29 mouse cellular contexts compared by ENCODE assay signal in the genomic region with DNA sequence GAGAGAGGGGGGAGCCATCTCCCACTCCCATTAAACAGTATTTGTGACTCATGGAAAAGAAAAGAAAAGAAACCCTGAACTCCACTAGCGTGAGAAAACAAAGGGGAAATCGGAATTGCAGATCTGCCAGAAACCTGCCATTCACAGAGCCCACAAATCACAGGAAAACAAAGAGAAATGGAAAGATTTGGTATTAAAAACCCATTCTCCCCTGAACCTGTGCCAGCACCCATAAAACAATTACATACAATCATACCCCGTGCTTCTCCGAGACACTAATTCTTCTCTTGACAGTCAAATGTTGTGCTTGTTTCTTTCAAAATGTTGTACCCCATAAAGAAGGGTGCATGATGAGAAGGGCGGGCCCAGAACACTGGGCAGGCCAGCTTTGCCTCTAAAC.
DNase-seq lines count a peak whose midpoint lies in the region; ATAC-seq lines count a peak whose summit lies in the region.
"Had no signal": no experiment of that assay in that cellular context is flagged by ENCODE, and none has a peak within 500 bp of the region (broad histone marks: within the 10 kb centered on the region; RNA-seq: fewer than 3 reads in every experiment).

No protein-coding gene starts in this region.

- no peak for DNase-seq in embryonic facial prominence, embryonic 10.5 days (ENCODE audit: low spot score)
- no peak for DNase-seq in kidney, adult 8-10 months
- no peak for DNase-seq in limb, embryonic 10.5 days (ENCODE audit: low spot score)
- DNase-seq in embryo, embryonic 10 days (ENCODE audit: low spot score), result no peak
- DNase-seq: adrenal gland, adult 8-10 months; cerebellum, adult 8-10 months; cerebellum, postnatal 25 days; gastrocnemius, postnatal 36 days; heart, adult 2 months; heart, postnatal 10 days; kidney, adult 11 months; lung, postnatal 36 days; right cerebral cortex, adult 18-20 months; spleen, adult 18-20 months; thymus, postnatal 14 days had no signal

- peaks cover 25% of the 10 kb centered on the region for H3K4me1 ChIP-seq in embryonic facial prominence, embryonic 13.5 days
- peaks cover 16% of the 10 kb centered on the region for H3K4me1 ChIP-seq in embryonic facial prominence, embryonic 10.5 days
- H3K4me1 ChIP-seq in kidney, embryonic 14.5 days (ENCODE audit: control insufficient read depth, insufficient read depth, low read length), result peaks cover 47% of the 10 kb centered on the region
- peaks cover 19% of the 10 kb centered on the region for H3K4me1 ChIP-seq in limb, embryonic 13.5 days
- H3K4me1 ChIP-seq in limb, embryonic 10.5 days, result peaks cover 23% of the 10 kb centered on the region
- H3K4me1 ChIP-seq: heart, embryonic 12.5 days had no signal

- H3K9me3 ChIP-seq in embryonic facial prominence, embryonic 13.5 days, result no peaks in the 10 kb centered on the region
- H3K9me3 ChIP-seq in embryonic facial prominence, embryonic 10.5 days, result no peaks in the 10 kb centered on the region
- no peaks in the 10 kb centered on the region for H3K9me3 ChIP-seq in kidney, embryonic 14.5 days (ENCODE audit: control insufficient read depth, low read length)
- H3K9me3 ChIP-seq in limb, embryonic 13.5 days, result no peaks in the 10 kb centered on the region
- H3K9me3 ChIP-seq in limb, embryonic 10.5 days (replicated peaks), result no peaks in the 10 kb centered on the region
- H3K9me3 ChIP-seq: embryonic facial prominence, embryonic 12.5 days; heart, embryonic 12.5 days; hindbrain, embryonic 10.5 days; hindbrain, embryonic 15.5 days; lung, embryonic 15.5 days; midbrain, embryonic 12.5 days; neural tube, embryonic 12.5 days had no signal

- no peak for ATAC-seq in embryonic facial prominence, embryonic 13.5 days (ENCODE audit: insufficient number of reproducible peaks, insufficient read depth, low FRiP score, low TSS enrichment, low read depth)
- ATAC-seq in kidney, embryonic 14.5 days (ENCODE audit: low FRiP score, low TSS enrichment), result peak; percentile 16; the same call in 1 of the 2 replicates
- ATAC-seq in limb, embryonic 13.5 days (ENCODE audit: low FRiP score, low read depth), result no peak
- ATAC-seq: inflammation-experienced regulatory T-cells, adult 6 months had no signal

- H3K4me3 ChIP-seq in embryonic facial prominence, embryonic 13.5 days, result no peak overlapping the region
- no peak overlapping the region for H3K4me3 ChIP-seq in embryonic facial prominence, embryonic 10.5 days
- no peak overlapping the region for H3K4me3 ChIP-seq in kidney, embryonic 14.5 days (ENCODE audit: low read length)
- H3K4me3 ChIP-seq in limb, embryonic 13.5 days, result no peak overlapping the region
- no peak overlapping the region for H3K4me3 ChIP-seq in limb, embryonic 10.5 days
- H3K4me3 ChIP-seq: embryonic facial prominence, embryonic 12.5 days; heart, adult 2 months; heart, embryonic 12.5 days; hindbrain, embryonic 10.5 days; hindbrain, embryonic 15.5 days; lung, embryonic 15.5 days; midbrain, embryonic 12.5 days; myocyte; neural tube, embryonic 12.5 days had no signal

- H3K9ac ChIP-seq in embryonic facial prominence, embryonic 13.5 days, result no peak overlapping the region
- no peak overlapping the region for H3K9ac ChIP-seq in kidney, embryonic 14.5 days (ENCODE audit: low read depth, low read length)
- no peak overlapping the region for H3K9ac ChIP-seq in limb, embryonic 13.5 days
- H3K9ac ChIP-seq: embryonic facial prominence, embryonic 12.5 days; heart, embryonic 12.5 days; hindbrain, embryonic 15.5 days; lung, embryonic 15.5 days; midbrain, embryonic 12.5 days; neural tube, embryonic 12.5 days had no signal

- no peak overlapping the region for H3K4me2 ChIP-seq in embryonic facial prominence, embryonic 13.5 days
- H3K4me2 ChIP-seq in kidney, embryonic 14.5 days (replicated peaks; ENCODE audit: low read depth, low read length), result no peak overlapping the region
- H3K4me2 ChIP-seq in limb, embryonic 13.5 days (replicated peaks), result no peak overlapping the region
- H3K4me2 ChIP-seq: embryonic facial prominence, embryonic 12.5 days; heart, embryonic 12.5 days; hindbrain, embryonic 15.5 days; liver, embryonic 11.5 days; lung, embryonic 15.5 days; midbrain, embryonic 12.5 days; neural tube, embryonic 12.5 days had no signal

- H3K27ac ChIP-seq in embryonic facial prominence, embryonic 13.5 days, result peak overlapping the region; percentile 19; the same call in 1 of the 2 replicates
- no peak overlapping the region for H3K27ac ChIP-seq in embryonic facial prominence, embryonic 10.5 days (replicated peaks)
- H3K27ac ChIP-seq in kidney, embryonic 14.5 days (ENCODE audit: low read depth, low read length), result 0 out of 2 replicates have a peak overlapping the region, but pooled peaks have one; percentile 55
- peak overlapping the region; percentile 39; the same call in 1 of the 2 replicates for H3K27ac ChIP-seq in limb, embryonic 13.5 days
- no peak overlapping the region for H3K27ac ChIP-seq in limb, embryonic 10.5 days
- H3K27ac ChIP-seq: heart, adult 2 months; hindbrain, embryonic 10.5 days; hindbrain, embryonic 15.5 days; lung, embryonic 15.5 days; midbrain, embryonic 12.5 days; neural tube, embryonic 12.5 days had no signal

- WGBS in embryonic facial prominence, embryonic 13.5 days, result 64% methylated on average over 5 of the region's 5 CpGs
- 88% methylated on average over 5 of the region's 5 CpGs for WGBS in embryonic facial prominence, embryonic 10.5 days
- 33% methylated on average over 5 of the region's 5 CpGs for WGBS in kidney, embryonic 14.5 days
- 64% methylated on average over 5 of the region's 5 CpGs for WGBS in limb, embryonic 13.5 days
- WGBS in limb, embryonic 10.5 days, result 93% methylated on average over 5 of the region's 5 CpGs

- 0 out of 2 replicates have a peak, but pooled peaks cover 4% of the 10 kb centered on the region for H3K36me3 ChIP-seq in embryonic facial prominence, embryonic 13.5 days
- no peaks in the 10 kb centered on the region for H3K36me3 ChIP-seq in embryonic facial prominence, embryonic 10.5 days (replicated peaks)
- no peaks in the 10 kb centered on the region for H3K36me3 ChIP-seq in kidney, embryonic 14.5 days (ENCODE audit: control insufficient read depth, insufficient read depth, low read length)
- no peaks in the 10 kb centered on the region for H3K36me3 ChIP-seq in limb, embryonic 13.5 days
- peaks cover 23% of the 10 kb centered on the region for H3K36me3 ChIP-seq in limb, embryonic 10.5 days
- H3K36me3 ChIP-seq: embryonic facial prominence, embryonic 12.5 days; heart, embryonic 12.5 days; hindbrain, embryonic 10.5 days; hindbrain, embryonic 15.5 days; lung, embryonic 15.5 days; midbrain, embryonic 12.5 days; neural tube, embryonic 12.5 days had no signal

- H3K27me3 ChIP-seq in embryonic facial prominence, embryonic 13.5 days, result no peaks in the 10 kb centered on the region
- H3K27me3 ChIP-seq in embryonic facial prominence, embryonic 10.5 days (replicated peaks; ENCODE audit: low read depth, poor library complexity, severe bottlenecking), result 0 out of 2 replicates have a peak, but pooled peaks cover 1% of the 10 kb centered on the region
- H3K27me3 ChIP-seq in kidney, embryonic 14.5 days (ENCODE audit: control insufficient read depth, insufficient read depth, low read length), result no peaks in the 10 kb centered on the region
- H3K27me3 ChIP-seq in limb, embryonic 13.5 days, result no peaks in the 10 kb centered on the region
- no peaks in the 10 kb centered on the region for H3K27me3 ChIP-seq in limb, embryonic 10.5 days (ENCODE audit: low read depth, poor library complexity, severe bottlenecking)
- H3K27me3 ChIP-seq: CH12.LX; embryonic facial prominence, embryonic 12.5 days; heart, embryonic 12.5 days; hindbrain, embryonic 15.5 days; lung, embryonic 15.5 days; neural tube, embryonic 12.5 days had no signal

Comparison
In these comparisons a context has a peak if more than half of its experiments do, and no peak if none do; other contexts are left out.
1. H3K27ac ChIP-seq: peak in embryonic facial prominence, embryonic 13.5 days (single experiment), kidney, embryonic 14.5 days (single experiment) and limb, embryonic 13.5 days (single experiment); none in embryonic facial prominence, embryonic 10.5 days (single experiment) and limb, embryonic 10.5 days (single experiment).